Mouse (Mus musculus) v-Abl transformed pro-B cells (cell line): ENCODE measurements around the gene Timm8a2.

Source experiments
- in situ Hi-C, 2 experiments: fragments of 400-800 bp; cut with MboI; formaldehyde crosslinking; loops; one replicate each; pipeline ENCODE4 v1.15.1; 2025; ENCODE audit not compliant: unreplicated experiment in 2 of 2

Timm8a2 gene

DNA sequence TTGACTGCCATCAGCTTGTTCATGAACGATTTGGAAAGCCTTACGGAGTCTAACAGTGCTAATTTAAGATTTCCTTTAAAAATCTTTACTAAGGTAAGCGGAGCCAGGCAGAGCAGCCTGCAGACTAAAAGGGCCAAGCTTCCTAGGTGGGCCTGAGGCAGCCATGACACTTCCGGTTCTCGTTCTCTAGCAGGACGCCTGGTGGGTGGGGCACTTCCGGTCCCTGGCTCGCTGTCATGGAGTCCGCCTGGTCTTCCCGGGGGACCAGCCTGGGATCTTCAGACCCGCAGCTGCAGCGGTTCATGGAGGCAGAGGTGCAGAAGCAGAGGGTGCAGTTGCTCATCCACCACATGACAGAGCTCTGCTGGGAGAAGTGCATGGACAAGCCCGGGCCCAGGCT lies at the start of gene Timm8a2:
Gene Timm8a2, plus strand, starts transcription at position 224 of the 400 bp plus-strand sequence.
- in situ Hi-C loops = no loop called here

DNA sequence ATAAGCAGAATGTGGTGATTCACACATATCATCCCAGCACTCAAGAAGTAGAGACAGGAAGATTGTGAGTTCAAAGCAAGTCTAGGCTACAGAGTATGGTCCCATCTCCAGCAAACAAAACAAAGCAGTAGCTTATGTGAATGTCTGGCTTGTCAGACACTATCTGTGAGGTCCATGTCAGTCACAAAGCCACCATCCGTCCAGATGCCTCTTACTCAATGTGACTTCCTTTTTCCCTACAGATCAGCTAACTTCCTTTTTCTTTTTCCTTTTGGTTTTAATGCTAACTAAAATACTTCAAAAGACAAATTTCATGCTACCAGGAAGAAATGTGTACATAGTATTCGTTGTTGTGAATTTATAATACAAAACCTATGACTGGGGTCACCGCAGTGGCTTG lies 49.0 kb upstream of the Timm8a2 start:
- in situ Hi-C loops = loop anchor here in 1 of 2 experiments (5.0 kb wide), 1 partner anchor 48 kb away; no protein-coding TSS in a partner anchor

DNA sequence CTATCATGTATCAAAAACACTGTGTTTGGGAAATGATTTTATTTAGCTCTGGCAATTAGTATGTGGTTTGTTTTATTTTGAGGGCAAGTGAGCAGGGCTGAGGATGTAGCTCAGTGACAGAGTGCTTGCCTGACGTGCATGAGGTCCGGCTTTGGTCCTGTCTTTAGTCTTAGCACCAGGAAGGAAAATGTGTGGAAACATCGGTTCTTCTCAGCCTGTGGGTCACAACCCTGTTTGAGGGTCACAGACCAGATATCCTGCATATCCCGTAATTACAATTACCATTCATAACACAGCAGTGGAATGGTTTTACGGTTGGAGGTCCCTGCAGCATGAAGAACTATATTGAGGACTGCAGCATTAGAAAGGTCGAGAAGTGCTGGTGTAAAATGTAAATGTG lies 48.4 kb upstream of the Timm8a2 start:
- in situ Hi-C loops = loop anchor here in 1 of 2 experiments (5.0 kb wide), 1 partner anchor 49 kb away; no protein-coding TSS in a partner anchor

DNA sequence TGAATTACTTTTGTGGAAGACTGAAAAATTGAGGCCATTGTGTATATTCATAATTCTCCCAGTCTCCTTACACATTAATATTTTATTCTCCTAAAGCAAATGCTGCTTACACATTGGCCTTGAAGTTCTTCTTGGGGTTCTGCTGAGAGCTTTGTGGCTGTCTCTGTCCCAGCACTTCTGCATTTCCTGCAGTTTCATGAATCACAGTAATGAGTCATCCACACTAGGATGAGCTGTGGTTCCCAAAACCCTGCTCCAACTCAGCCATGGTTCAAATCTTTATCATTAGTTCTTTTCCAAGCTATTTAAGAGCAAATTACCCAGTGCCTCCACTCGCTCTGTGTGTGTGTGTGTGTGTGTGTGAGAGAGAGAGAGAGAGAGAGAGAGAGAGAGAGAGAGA lies 47.2 kb upstream of the Timm8a2 start:
- in situ Hi-C loops = loop anchor here in 1 of 2 experiments (5.0 kb wide), 1 partner anchor 50 kb away; no protein-coding TSS in a partner anchor

DNA sequence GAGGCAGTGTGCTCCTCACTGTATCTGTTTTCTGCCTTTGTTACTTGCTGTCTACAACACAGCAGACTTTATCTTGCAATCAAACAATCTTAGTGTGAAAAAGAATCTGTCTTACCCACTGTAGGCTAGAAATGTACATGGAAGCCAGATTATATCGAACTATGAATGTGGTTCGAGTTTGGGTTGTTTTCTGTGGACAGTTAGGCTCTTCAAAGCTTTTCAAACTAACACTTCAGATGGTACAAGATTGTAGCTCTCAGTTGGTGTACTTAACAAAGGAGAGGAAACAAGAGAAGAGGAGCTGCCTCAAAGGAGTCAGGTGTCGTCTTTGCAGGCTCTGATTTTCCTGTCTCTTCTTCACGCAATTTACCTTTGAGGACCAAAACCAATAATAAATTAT lies 46.8 kb upstream of the Timm8a2 start:
- in situ Hi-C loops = loop anchor here in 1 of 2 experiments (5.0 kb wide), 1 partner anchor 50 kb away; no protein-coding TSS in a partner anchor

DNA sequence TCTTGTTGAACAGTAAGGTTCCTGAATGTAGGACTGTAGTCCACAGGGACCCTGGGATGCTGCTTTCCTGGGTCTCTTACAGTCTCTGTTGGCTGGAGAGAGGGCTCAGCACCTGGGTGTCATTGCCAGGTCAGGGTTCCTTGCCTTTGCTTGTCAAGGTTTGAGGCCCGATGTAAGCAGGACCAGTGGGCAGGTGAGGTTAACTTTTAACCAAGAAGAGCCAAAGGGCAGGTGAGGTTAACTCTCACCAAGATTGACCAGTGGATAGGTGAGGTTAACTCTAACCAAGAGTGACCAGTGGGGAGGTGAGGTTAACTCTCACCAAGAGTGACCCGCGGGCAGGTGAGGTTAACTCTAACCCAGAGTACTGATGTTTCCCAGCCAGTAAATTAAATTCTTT lies 45.1 kb upstream of the Timm8a2 start:
- in situ Hi-C loops = loop anchor here in 1 of 2 experiments (5.0 kb wide), 1 partner anchor 52 kb away; no protein-coding TSS in a partner anchor

DNA sequence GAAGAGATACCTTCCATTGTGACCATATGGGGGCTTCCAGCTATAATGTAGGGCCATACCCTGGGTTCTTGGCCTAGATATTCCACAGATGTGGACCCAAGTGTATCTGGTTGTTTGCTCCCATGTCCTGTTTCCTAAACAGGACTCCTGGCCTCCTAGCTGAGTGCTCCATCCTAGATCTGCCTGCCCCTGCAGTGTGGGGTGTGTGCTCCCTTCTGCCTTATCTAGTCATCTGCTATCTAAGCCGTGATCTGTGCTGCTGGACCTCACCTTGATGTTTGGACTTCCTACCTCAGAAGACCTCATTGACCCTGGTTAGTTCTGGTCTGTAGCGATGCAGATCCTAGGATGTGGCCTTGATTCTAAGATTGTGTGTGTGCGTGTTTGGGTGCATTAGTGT lies 44.6 kb upstream of the Timm8a2 start:
- in situ Hi-C loops = loop anchor here in 1 of 2 experiments (5.0 kb wide), 1 partner anchor 53 kb away; no protein-coding TSS in a partner anchor

DNA sequence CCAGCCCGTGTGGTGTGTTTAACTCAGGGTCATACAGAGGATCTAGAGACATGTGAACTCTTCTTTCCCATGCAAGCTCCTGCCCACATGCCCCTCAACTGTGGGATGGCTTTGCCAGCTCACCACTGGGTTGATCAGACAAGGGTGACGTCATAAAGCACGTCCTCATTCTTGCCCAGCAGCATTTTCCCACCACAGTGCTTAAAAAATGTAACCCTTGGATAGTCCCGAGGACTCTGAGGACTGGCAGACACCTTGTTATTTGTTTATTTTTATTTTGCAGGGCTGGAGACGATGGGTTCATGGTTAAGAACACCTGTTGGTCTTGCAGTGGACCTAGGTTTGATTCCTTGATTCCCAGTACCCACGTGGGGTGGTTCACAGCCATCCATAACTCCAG lies 43.6 kb upstream of the Timm8a2 start:
- in situ Hi-C loops = no loop called here

DNA sequence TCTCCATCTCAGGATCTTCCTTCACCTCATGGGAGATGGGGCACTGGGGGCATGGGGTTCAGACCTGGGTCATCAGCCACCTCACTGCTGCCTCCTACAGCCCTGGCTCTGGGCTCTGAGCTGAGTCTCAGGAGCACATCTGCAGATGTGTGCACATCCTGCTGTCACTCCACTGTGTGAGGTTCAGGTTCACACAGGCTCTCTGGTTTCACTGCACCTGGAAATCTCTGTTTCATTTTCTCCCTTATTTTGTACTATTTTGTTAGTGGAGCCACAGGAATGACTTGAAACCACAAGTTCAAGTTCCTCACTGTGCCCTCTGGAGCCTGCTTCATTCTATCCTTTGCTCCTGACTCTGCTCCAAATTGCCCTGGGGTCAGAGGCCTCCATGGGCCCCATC lies 42.6 kb upstream of the Timm8a2 start:
- in situ Hi-C loops = no loop called here

DNA sequence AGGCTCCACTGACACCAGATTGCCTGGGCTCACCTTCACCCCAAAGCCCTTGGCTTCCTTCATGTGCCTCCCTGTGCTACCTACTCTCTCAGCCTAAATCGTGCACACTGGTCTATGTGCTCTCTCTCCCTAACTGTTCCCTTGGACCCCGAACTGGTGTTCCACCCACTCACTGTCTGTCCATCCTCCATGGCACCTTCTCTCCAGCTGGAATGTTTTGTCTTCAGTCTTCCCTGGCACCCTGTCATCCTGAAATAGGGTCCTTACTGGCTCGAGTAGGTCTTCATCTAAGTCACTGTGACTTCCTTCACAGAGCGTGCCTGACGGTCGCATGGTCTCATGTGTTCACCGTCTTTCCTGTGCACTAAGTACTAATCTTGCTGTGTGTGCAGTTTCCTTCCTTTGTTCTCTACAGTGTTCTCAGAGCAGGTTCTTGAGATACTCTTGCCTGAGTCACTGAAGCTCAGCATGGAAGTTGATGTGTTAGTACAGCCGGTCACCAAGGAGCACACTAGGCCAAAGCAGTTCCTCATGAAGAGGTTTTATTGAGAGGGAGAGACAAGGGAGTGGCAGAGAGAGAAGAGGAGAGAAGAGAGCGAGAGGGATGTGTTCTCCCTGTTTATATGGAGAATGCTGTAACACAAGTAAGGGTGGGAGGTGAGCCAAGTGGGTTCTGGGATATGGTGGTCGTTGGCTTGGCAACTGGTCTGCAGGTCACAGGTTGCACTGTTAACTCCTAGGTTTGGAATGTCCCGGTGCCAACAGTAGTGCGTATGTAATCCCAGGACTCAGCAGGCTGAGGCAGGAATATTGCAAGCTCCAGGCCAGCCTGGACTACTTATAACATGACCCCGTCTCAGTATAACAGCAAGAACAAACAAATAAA lies 41.8 kb upstream of the Timm8a2 start:
- in situ Hi-C loops = no loop called here

DNA sequence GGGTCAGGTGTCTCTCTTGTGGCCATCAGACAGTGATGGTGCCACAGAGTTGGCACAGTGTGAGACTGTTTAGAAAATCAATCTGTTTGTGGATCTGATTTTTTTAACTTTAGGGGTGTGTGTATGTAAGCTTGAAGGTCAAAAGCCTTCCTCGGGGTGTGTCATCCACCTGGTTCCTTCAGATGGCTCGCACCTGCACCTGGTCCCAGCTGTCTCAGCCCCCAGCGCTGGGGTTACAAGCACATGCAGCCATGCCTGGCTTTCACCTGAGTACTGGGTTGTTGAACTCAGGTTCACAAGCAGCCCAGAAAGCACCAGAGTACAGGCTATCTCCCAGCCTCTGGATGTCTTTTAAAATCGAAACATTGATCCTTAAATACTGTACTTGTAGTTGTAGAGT lies 40.9 kb upstream of the Timm8a2 start:
- in situ Hi-C loops = no loop called here

DNA sequence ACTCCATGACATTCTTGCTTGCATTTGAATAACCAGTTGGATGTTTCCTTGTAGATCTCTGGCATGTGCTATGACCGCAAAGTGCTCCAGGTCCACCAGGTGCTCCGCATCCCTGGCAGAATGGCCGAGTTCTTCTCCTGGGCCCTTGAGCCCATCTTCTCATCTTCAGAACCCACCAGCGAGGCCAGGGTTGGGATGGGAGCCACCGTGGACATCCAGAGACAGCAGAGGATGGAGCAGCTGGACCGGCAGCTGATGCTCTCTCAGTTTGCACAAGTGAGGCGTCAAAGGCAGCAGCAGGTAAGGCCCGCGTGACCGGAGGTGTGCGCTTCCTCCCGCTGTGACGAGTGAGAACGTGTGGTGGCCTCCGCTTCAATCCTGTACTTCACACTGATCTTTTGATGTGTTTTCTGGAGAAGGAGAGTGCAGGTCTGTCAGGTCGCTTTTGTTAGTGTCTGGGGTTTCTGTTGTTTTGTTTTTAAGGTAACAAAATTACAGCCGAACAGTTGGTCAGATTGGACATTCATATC lies 40.2 kb upstream of the Timm8a2 start:
- in situ Hi-C loops = no loop called here

DNA sequence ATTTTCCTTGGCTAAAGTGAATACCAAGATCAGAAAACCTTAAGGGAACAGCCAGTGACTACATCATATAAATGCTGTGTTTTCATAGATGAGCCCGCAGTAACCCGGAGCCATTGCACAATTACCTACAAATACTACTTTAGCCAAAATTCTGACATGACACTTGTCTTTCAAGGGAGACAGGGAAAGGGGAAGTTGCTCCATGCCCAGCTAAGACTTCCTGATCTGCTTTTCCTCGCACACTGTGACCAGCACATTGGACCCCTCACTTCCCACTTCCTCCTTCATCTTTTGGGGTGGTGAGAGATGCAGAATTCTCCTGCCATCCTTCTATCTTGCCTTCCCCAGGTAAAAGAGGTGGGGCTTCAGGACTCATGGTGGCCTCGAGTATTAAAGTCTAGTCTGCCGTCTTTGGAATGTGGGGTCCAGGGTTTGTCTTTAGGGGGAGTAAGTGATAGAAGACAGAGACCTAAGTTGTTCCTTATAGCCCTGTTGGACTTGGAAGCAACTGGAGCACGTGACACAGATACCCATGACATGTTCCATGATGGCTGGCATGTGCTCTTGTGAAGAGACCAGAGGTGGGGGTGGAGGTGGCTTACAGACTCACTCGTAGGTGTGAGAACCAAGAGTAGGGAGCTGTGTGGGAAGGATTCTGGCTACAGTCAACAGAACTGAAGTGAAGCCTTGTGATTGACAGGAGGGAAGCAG lies 39.5 kb upstream of the Timm8a2 start:
- in situ Hi-C loops = no loop called here

DNA sequence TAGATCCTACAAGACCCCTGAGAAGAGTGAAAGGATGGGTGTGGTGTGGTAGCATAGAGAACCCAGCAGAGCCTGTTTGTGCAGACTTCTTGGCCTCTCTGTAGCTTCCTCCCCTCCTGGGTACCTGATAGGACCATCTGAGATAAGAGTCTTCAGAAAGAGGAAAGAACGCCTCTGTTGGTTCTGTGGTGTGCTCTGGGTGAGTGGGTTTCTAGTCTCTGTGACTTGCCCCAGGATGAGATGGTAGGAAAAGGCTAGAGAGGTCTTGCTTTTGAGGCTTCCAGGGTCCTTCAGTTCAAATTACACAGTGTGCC lies 39.0 kb upstream of the Timm8a2 start:
- in situ Hi-C loops = no loop called here

DNA sequence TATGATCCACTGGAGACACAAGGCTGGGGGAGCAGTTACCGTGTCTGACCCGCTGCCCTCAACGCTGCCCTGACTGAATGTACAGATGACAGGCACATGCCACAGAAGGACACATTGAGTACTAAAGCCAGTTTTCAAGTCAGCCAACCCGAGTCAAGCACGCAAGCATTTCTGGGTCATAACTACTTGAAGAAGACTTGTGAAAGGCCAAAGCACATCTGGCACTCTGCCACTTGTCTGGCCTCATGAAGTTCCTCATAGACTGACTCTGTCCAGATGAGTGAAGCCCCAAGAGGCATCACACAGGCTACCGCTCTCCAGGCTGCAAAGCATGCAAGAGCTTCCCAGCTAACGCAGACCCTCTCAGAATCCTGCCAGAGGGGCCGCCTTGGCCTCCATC lies 37.7 kb upstream of the Timm8a2 start:
- in situ Hi-C loops = no loop called here

DNA sequence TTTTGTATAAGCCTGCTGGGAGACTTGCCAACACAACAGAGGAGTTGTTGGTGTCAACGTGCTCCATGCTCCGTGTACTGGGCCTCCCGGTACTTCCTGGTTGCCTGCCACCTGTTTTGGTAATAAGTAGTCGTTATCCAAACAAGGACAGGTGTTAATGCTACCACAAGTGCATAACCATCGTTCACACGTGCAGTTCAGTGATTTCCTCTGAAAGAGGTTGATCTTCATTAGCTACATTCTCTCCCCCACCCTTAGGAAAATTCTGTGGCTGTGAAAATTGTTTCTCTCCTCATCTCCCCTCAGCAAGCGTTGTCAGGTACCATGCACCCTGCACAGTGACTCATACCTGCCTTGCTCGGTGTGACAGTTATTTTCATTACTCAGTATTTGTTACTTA lies 35.0 kb upstream of the Timm8a2 start:
- in situ Hi-C loops = no loop called here

DNA sequence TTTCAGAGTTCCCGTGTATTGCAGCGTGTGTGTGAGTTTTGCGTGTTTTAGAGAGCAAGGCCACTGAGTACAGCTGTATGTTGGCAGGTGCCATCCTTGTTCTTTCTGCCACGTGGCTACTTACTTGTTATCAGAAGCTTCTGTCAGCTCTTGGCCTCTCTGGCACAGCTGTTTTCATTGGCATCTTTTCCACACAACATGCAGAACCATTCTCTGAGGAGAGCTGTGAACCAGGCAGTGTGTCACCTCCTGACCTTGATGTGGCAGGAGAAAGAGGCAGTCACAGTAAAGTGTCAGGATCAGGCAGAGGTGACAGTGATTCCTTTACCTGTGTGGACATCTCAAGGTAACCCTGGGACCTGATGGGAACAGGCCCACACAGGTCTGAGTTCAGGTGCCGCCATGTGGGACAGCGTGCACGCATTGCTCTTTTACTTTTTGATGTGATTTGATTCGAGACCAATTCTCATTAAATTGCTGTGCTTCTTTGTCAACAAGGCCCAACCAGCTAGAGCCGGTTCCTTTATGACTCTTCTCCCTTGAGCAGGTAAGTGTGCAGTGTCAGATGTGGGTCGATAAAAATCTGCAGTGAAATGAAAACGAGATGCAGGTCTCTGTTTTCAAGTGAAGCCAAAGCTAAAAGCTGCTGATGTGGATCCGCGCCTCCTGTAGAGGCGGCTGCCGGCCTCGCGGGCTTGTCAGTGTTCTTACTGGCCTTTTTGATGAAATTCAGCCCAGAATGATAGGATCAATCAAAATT lies 33.9 kb upstream of the Timm8a2 start:
- in situ Hi-C loops = no loop called here

DNA sequence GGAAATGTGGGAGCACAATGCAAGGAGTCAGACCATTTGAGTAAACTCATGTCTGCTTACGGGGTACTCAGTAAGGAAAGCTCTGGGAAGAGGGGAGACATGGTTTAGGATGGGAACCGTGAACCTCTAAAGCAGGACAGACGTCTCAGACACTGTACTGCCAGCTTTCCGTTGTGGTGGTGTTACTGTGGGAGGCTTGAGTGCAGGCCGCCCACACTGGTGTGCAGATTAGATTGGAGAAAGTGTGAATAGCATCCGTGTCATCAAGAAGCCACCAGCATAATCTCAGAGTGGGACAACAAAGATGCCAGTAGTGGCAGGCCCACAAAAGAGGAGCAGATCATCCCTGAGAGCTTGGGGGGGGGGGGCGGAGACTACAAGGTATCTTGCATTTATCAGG lies 32.2 kb upstream of the Timm8a2 start:
- in situ Hi-C loops = no loop called here

DNA sequence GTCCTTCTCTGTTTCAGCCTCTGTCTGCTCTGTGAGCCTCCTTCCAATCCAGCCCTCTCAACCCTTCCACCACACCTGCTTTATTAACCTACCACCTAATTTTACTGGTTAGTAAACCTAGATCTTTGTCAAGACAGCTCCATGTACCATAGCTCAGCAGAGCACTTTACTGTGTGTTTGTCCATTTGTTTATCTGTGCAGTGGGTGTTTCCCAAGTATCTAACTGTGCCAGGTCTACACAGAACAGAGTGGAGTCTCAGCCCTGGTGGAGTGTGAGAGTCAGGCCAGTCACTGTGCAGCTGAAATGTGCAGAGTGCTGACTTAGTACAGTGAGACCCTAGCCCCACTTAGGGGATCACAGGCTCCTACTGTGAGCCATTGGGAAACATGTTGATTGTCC lies 30.7 kb upstream of the Timm8a2 start:
- in situ Hi-C loops = no loop called here

DNA sequence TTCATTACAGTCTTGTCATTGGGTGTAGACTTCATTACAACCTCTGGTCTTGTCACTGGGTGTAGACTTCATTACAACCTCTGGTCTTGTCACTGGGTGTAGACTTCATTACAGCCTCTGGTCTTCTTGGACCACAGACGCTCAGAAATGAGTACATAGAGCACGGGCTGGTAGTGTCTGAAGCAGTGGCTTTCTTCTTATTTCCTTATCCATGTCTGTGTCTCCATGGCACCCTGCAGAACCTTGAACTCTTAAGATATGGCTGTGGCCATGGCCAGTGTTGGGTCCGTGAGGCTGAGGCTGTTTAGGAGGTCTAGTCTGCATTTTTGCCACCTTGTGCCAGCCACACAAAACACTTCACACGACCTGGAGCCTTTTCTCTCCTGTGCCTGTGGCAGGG lies 26.2 kb upstream of the Timm8a2 start:
- in situ Hi-C loops = no loop called here

DNA sequence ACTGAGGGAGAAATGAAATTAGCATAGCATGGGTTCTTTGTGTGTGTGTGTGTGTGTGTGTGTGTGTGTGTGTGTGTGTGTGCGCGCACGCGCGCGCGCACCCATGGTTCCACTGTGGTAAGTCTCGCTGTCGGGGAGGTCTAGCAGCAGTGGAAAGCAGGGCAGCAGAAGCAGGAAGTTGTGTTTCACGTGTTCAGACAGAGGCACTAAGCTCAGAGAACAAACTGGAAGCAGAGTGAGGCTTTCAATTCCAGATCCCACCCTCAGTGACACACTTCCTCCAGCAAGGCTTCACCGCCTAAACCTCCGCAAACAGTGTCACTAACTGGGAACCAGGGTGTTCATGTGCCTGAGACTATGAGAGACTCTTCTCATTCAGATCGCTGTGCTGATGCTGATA lies 25.0 kb upstream of the Timm8a2 start:
- in situ Hi-C loops = no loop called here
